Mouse (Mus musculus): Measurements from ENCODE around the gene Tmem125.
"Not testable (repeated sequence)": the region's sequence is repeated elsewhere in the genome, so short reads cannot be mapped to it uniquely, and the experiment has no call there.

The Tmem125 gene

DNA sequence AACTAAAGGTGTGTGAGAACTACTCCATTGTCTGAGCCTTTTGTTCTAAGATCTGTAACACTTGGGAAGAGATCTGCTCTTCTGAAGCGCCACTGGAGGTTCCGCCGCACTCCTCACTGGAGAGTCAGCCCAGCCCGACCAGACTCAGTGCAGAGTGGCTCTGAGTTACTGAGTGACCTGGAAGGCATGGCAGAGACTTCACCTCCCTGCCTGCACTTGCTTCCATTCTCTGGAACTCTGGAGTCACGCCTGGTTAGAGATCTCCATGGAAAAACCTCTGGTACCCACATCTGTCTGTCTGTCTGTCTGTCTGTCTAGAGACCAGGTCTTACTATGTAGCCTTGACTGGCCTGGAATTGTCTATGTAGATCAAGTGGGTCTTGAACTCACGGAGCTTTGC lies 8.2 kb downstream of the Tmem125 start:
- DNase-seq, result no peak

DNA sequence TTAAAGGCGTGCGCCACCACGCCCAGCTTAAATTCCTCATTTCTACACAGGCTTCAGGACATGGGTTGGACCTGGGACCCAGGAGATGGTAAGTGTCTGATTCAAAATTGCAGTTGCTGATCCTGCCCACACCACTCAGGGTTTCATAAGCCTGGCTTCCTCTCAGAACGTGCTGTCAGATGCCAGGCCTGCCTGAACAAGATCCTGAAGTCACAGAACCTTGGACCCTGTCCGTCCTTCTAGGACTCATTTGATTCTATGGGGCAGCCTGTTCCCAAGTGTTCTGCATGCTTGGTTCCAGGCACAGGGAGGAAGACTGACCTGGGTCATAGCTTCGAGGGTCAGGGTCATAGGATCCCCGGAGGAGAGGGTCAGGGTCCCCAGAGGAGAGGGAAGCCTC lies 10.2 kb downstream of the Tmem125 start:
- DNase-seq, result no peak

DNA sequence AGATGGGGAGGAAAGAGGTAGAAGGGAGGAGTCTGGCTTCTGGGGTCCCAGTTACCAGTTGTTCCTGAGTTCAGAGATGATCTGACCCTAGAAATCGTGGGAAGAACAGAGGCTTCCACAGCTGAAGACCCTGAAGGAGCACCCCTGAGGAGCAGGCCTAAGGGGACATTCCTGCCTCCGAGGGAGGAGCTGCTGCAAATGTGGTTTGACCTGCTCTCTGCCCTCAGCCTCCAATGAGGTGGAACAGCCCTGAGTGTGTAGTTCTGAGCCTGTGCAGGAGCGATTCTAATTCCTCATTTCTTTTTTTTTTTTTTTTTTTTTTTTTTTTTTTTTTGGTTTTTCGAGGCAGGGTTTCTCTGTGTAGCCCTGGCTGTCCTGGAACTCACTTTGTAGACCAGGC lies 10.7 kb downstream of the Tmem125 start:
- DNase-seq, result no peak

DNA sequence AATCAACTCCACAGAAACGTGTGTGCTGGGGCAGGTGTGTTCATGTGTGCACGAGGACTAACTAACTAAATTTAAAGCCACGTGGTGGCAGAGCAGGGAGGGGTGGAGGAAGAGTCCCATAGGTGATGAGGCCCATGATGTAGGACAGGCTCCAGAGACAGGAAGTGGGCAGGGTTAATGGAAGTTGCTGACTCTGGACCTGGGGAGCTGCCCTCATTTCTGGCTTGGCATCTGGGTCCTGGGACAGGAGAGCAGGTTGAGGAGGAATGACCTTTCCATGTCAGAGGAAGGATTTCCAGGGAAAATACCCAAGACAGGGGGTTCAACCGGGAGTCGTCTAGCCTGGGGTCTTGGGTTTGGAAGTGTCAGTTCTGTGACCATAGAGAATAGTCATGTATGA lies 11.2 kb downstream of the Tmem125 start:
- DNase-seq, result no peak

DNA sequence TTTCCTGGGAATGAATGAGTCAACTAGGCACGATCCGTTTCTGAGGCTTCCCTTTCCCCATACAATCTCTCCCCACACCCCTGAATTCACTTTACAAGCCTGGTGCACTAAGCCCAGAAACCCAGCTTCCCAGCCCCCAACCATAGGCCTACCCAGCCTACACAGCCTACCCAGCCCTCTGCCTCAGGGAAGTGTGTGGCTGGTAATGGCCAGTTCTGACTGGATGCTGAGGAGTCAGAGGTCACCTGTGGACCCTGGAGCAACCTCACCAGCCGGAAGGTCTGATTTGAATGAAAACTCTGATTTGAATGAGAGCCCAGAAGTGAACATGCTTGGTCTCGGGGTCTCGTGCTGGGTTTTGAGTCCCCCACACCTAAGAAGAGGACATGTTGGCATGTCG lies 16.1 kb downstream of the Tmem125 start:
- DNase-seq, result no peak

DNA sequence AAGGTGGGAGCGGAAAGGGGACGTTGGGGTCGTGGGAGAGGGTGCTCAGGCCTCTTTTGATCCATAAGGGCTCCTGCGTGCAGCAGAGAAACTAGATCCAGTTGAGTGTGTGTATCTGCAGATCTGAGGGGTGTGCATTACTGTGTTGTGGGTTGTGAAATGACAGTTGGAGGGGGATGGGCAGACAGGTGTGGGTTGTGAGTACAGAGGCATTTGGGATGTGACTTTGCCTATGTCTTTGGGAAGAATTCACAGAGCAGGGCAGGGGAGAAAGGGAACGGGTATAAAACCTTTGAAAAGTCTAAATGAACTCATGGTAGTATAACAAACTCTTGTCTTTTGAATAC lies 16.5 kb downstream of the Tmem125 start:
- DNase-seq, result no peak

DNA sequence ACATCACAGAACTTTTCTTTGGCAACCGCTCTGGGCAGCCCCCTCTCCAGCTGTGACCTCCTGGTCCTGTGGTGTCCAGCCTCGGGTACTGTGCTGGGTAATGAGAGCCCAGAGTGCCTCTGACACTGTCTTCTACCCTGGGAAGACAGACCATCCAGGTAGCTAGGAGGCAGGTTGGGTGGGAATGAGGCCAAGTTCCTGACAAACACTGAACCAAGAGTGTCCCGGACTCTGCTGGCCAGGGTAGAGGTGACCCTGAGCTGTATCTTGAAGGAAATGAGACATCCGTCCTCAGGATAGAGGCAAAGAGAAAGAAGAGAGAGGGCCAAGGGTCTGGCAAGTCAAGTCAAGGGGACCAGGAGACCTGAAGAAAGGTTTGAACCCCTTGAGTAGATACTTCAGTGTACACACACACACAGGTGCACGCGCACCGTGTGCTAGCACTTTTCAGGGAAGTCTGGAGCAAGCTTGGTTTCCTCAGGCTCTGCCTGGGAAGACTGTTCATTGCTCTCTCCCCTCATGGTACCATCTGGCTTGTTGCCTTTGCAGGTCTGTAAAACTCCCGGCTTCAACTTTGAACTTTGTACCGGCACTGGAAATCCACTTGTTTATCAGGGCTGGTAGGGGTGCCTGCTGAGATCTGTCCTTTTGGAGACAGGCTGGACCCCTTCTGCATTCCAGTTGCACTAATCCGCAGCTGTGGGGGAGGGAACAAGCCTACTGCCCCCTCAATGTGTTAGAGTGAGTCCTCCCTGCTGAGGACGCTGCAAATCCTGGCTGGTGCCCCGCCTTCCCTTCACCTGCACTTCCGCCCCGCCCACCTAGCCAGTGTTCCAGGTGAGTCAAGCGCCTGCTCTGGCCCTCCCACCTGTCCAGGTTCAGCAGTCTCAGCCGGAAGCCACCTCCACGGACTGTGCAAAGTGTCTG lies 17.2 kb downstream of the Tmem125 start, which contains the start of gene 2610528J11Rik:
TSS of gene 2610528J11Rik (plus strand) at position 592 of the 927 bp plus-strand sequence.
- no peak for DNase-seq

DNA sequence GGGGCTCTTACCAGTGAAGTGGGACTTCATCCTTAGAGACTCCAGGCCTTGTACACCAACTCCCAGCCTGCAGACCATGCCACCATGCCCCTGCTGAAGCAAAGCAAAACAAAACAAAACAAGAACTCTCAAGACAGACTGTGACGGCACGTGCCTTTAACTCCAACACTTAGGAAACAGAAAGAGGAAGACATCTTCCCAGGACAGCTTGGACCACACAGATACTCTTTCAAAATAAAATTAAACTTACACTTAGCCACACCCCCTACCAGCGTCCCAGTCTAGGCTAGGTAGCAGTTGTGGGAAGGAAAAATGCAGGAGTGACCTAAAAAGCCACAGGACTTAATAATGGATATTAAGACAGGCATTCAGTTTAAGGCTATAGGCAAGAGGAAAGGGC lies 18.1 kb downstream of the Tmem125 start:
- no peak for DNase-seq

DNA sequence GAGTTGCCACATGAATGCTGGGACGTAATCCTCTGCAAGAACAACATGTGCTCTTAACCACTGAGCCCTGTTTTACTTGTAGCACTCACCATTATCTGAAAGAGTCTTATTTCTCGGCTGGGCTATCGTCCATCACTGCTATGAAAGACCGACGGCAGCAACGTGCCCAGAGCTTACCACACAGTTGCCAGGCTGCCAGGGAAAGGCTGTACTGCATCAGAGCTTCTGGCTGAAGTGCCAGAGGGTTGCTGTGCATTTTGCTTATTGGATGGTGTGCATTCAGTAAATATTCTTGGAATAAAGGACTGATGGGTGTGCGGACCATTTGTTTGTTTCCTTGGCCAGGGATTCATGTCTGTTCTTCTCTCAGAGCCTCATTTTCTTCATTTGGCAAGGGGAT lies 19.9 kb downstream of the Tmem125 start:
- no peak for DNase-seq

DNA sequence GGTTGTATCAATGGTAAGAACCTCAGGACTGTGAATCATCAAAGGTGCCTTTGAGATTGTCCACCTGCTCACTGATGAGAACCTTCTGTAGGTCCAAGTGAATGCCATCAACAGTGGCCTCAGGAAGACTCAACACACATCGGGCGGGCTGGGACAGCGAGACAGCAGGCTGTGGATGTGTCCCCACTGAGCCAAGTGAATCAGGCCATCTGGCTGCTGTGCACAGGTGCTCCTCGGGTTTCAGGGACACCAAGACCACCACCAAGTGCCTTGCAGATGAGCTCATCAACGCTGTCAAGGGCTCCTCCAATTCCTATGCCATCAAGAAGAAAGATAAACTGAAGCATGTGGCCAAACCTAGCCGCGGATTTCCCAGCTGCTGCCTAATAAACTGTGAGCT lies 21.6 kb downstream of the Tmem125 start:
- DNase-seq, result no peak

DNA sequence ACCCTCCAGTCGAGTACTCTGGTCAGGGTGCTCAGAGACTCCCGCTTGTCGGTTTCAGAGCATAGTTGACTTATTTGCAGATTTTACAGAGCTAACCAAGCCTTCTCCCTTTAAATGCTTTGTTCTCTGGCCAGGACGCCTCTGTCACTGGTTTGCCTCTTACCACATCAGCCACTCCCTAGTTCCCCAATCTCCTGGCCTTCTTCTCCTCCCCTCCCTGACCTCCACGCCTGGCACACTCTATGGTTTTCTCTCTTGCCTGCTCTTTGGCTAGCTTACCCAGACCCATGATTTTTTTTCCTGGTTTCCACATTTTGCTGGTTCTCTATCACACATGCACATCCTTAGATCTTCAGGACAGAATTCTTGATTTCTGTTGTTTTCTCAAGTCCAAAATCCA lies 25.6 kb downstream of the Tmem125 start:
- DNase-seq, result no peak

DNA sequence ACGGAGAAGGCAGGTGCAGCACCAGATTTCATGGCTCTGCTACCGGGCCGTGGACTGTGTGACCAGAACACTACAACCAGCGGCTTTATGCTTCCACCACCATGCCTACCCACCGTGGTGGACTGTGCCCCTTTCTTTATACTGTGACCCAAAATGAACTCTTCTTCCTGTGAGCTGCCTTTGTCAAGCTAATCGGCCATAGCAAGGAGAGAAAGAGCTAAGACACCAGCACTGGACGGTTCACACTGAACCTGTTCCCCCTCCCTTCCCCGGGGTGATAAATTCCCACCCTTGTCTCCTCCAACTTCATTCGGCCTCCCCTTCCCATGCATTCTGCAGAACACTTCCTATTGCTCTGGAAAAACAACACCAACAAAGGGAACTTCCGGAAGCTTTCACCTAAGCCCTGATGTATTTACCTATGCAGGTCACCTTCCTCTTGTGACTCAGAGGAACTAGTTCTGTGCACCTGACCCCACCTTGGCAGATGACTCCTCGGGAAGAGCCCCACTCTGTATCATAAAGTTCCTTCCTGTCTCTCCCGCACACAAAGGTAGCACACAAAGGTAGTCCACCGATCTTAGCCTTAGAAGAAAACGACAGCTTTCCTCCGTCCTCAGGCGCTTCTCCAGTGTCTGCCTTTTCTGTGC lies 26.2 kb downstream of the Tmem125 start:
- no peak for DNase-seq

DNA sequence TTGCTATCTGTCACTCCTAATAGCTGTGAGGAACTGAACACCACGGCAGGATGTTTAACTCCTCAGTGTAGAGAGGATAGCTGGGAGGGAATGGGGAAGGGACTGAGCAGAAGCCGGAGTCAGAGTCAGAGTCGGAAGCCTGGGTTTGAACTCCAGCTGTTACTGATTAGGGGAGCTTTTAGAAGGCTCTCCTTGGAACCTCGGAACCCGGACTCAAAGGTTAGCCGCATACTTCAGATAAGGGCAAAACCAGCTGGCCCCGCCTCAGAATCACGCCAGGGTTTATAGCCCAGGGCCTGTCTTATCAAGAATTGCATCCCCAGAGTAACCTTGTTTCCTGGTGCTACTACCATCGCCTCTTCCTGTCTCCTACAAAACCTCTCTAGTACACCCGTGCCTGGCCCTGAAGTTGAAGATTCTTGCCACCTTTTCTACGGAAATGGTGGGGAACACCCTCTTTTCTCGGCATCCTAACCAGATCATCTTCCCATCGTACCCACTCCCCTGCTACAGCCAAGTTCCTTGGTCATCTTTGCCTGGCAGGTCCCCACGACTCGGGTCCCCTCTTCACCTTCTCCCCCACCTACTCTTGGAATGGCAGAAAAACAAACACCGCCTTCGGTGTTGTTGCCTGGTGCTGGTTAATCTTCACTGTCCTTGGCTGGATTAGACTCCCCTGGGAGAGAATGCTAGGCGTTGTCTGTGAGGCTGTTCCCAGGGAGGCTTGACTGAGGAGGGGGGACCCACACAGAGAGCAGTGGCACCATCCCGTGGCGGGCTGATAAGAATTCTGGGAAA lies 26.9 kb downstream of the Tmem125 start:
- DNase-seq, result no peak

DNA sequence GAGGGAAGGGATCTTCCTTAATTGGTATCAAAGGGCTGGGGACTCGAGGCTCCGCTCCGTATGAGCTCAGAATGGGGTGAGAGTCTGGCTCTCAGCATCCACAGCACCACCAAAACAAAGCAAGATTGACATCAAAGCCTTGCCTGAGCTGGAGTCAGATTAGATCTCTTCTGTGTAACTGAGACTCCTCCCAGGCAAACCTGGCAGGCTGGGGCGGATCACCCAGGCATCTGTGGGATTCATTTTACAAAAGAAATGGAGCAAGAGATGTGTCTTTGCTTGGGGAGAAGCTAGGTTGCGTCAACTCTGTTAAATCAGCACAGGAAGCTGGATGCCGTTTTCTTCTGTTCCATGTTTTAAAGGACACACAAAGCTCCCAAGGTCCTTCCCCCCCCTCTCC lies 34.8 kb downstream of the Tmem125 start:
- DNase-seq, result no peak

DNA sequence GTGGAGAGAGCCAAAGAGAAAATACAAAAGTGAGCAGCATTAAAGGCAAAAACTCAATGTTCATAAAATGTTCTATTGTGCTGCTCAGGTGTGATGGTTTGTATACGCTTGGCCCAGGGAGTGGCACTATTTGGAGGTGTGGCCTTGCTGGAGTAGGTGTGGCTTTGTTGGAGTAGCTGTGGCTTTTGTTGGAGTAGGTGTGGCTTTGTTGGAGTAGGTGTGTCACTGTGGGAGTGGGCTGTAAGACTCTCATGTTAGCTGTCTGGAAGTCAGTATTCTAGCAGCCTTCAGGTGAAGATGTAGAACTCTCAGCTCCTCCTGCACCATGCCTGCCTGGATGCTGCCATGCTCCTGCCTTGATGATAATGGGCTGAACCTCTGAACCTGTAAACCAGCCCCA lies 36.7 kb downstream of the Tmem125 start:
- DNase-seq, result not testable (repeated sequence)

DNA sequence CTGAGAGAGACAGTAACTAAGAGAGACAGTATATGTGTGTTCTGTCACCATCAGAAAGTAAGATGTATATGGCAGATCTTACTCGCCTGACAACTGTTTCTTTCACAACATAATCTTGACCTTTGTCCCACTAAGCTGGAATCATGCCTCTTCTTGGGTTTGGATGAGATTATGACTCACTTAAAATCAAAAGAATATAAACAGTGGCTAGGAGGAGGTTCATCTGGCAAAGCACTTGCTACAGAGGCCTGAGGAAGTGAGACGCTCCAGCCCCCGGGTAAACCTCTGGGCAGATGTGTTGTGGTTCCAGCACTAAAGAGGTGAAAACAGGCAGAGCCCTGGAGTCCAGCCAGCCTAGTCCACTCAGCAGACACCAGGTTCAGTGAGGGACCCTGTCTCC lies 38.3 kb downstream of the Tmem125 start:
- DNase-seq, result no peak

DNA sequence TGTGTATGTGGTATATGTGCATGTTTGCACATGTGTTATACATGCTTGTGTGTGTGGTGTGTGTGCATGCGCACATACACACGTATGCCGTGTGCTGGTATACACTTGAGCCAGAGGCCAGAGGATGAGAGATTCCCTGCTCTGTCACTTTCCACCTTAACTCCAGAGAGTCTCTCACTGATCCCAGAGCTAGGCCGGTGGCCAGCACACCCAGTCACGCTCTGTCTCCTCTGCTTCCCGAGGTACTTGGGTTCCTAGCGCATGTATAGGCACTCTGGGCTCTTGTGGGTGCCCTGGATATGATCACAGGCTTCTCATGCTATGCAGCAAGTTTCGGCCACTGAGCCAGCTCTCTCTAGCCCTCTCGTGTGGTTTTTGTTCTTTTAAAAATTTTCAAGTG lies 43.1 kb downstream of the Tmem125 start:
- DNase-seq, result no peak

DNA sequence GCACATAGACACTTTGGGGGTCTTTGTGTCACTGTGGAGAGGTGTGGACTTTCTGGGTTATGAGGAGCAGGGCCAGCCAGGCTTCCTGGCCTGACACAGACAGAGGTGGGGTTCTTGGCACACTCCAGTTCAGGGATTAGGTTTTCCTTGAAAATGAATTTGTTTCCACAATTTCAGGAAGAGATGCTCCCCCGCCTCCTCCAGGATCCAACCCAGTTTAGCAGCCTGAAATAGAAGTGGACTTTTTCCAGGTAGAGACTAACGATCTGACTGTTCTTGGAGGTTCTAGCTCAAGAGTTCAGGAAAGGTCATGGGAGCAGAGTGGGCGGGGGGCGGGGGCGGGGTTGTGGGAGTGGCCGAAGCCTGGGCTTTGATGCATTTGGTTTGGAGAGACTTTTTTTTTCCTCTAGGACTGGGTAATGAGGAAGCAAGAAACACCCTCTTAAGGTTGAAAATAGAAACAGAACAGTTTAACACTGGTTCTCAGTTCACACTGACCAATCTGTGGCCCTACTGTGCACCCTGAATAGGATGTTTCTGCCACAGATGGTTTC lies 43.6 kb downstream of the Tmem125 start:
- no peak for DNase-seq

Data from layer of hippocampus, adult 9-11 months (tissue).